Mouse (Mus musculus) liver, postnatal 0 days (tissue): ENCODE data around the gene Tas2r143. TPM values are rescaled to one million over a fixed set of nuclear protein-coding genes. Genes with fewer than 3 reads are reported as not detected.
A peak's percentile ranks its signal among the peaks of the same experiment; 100 is the strongest.

Experiments used
- ATAC-seq: fragments of 200-750 bp; cut with Nextera tagmentation; 2 replicates; pipeline ENCODE4 v1.8.0; 2017; ENCODE audit warnings: mild to moderate bottlenecking, moderate library complexity
- DNase-seq: peaks from one replicate; pipeline ENCODE4 v3.0.0-alpha.2; 2016
- H3K27ac ChIP-seq: fragments of 300-500 bp; sonication (generic); 2 replicates; pipeline ENCODE4 v1.5.1; 2014; ENCODE audit warnings: antibody characterized with exemption, moderate library complexity, mild to moderate bottlenecking, low read depth
- H3K27me3 ChIP-seq: fragments of 300-500 bp; sonication (generic); 2 replicates; pipeline ENCODE4 v1.6.1; 2014; ENCODE audit warnings: low read length, control low read depth, mixed read lengths; ENCODE audit not compliant: insufficient read depth
- H3K36me3 ChIP-seq: fragments of 300-500 bp; sonication (generic); replicated peaks from 2 replicates; pipeline ENCODE4 v1.6.1; 2014; ENCODE audit warnings: mild to moderate bottlenecking, control low read depth, low read length, moderate library complexity, mixed read lengths; ENCODE audit not compliant: insufficient read depth
- H3K4me1 ChIP-seq: fragments of 300-500 bp; sonication (generic); 2 replicates; pipeline ENCODE4 v1.6.1; 2014; ENCODE audit warnings: antibody characterized with exemption, mild to moderate bottlenecking, control low read depth; ENCODE audit not compliant: insufficient read depth
- H3K4me2 ChIP-seq: fragments of 300-500 bp; sonication (generic); 2 replicates; pipeline ENCODE4 v1.6.1; 2014; ENCODE audit warnings: low read depth, mild to moderate bottlenecking, low read length, moderate library complexity, mixed read lengths
- H3K4me3 ChIP-seq: fragments of 300-500 bp; sonication (generic); 2 replicates; pipeline ENCODE4 v1.5.1; 2014; ENCODE audit warnings: low read depth, low read length
- H3K9ac ChIP-seq: fragments of 300-500 bp; sonication (generic); replicated peaks from 2 replicates; pipeline ENCODE4 v1.6.1; 2014; ENCODE audit warnings: mild to moderate bottlenecking, moderate library complexity
- H3K9me3 ChIP-seq: fragments of 300-500 bp; sonication (generic); 2 replicates; pipeline ENCODE4 v1.6.1; 2016; ENCODE audit warnings: mild to moderate bottlenecking, control low read depth, low read length, mixed read lengths
- CTCF ChIP-seq: sonication (generic); IDR thresholded peaks from 2 replicates; pipeline ENCODE4 v1.5.1; 2016; ENCODE audit warnings: antibody characterized with exemption, low read depth
- EP300 ChIP-seq: IDR thresholded peaks from 2 replicates; pipeline ENCODE4 v1.6.1; 2016; ENCODE audit warnings: antibody characterized with exemption, low read depth, mild to moderate bottlenecking
- WGBS: fragments of 180-500 bp; shearing (Covaris S2); extraction: QIAGEN DNeasy Blood & Tissue Kit; methylation state at CpG from one replicate; pipeline ENCODE4 v1.1.7; 2014; ENCODE audit not compliant: insufficient replicate concordance; 5-methylcytosine and 5-hydroxymethylcytosine counted together
- polyA plus RNA-seq: library from polyadenylated mRNA; unstranded; fragments of >200 nt; fragmentation: Nextera tagmentation; extraction: Ambion mirVana; gene quantifications from 2 replicates; pipeline ENCODE4 v1.2.1, GENCODE M21; 2015

Gene Tas2r143
- polyA plus RNA-seq, 1 experiment from 2014 or later = not detected

GRCm38 (mm10) chr6:42354076-42355019, 45.7 kb upstream of the Tas2r143 start:
- H3K9me3 ChIP-seq = no peaks in the 10 kb centered on the region
- no peak overlapping the region; the same call in none of the 2 replicates for H3K9ac ChIP-seq
- WGBS = 22% methylated on average over 11 of the region's 11 CpGs
- ATAC-seq (no peak), DNase-seq (peak; percentile 42)
- peaks cover 47% of the 10 kb centered on the region for H3K36me3 ChIP-seq
- TF ChIP-seq EP300 (no peak), CTCF (no peak)
- H3K4me3 ChIP-seq = peak overlapping the region; percentile 87
- H3K4me1 ChIP-seq = peaks cover 30% of the 10 kb centered on the region
- H3K27me3 ChIP-seq = no peaks in the 10 kb centered on the region
- H3K4me2 ChIP-seq = peak overlapping the region; percentile 89
- peak overlapping the region; percentile 66 for H3K27ac ChIP-seq

- ATAC-seq (no peak), DNase-seq (no peak)
- Histone ChIP-seq H3K9ac (no peak overlapping the region), H3K27me3 (no peaks in the 10 kb centered on the region), H3K4me1 (peaks cover 30% of the 10 kb centered on the region), H3K9me3 (no peaks in the 10 kb centered on the region), H3K27ac (no peak overlapping the region), H3K36me3 (peaks cover 56% of the 10 kb centered on the region), H3K4me2 (no peak overlapping the region), H3K4me3 (no peak overlapping the region)
- 88% methylated on average over 6 of the region's 6 CpGs for WGBS
- TF ChIP-seq CTCF (no peak), EP300 (no peak)
Observed at GRCm38 (mm10) chr6:42355366-42355765, 44.7 kb upstream of the Tas2r143 start.

DNA sequence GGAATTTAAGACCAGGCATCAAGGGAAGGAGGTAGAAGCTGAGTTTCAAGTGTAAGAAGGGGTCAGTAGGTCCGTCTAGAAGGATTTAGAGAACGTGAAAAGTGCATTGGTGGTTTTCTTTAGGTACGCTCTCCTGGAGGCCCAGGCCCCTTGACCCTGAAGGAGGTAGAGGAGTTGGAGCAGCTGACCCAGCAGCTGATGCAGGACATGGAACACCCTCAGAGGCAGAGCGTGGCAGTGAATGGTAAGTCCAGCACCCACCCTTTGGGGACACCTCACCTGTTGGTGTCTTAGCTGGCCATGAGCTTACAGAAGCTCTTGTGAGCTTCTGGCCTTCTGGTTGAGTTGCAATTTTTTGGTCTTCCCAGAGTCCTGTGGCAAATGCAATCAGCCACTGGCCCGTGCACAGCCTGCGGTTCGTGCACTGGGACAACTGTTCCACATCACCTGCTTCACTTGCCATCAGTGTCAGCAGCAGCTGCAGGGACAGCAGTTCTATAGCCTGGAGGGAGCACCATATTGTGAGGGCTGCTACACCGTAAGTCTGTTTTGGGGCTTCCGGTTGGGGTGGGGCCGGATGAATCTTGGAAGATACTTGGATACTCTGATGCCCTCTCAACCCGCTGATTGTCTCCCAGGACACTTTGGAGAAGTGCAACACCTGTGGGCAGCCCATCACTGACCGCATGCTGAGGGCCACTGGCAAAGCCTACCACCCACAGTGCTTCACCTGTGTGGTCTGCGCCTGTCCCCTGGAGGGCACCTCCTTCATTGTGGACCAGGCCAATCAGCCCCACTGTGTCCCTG, 44.0 kb upstream of the Tas2r143 start:
- Histone ChIP-seq H3K9me3 (no peaks in the 10 kb centered on the region), H3K27me3 (no peaks in the 10 kb centered on the region), H3K4me3 (no peak overlapping the region), H3K4me1 (peaks cover 28% of the 10 kb centered on the region), H3K9ac (no peak overlapping the region), H3K4me2 (no peak overlapping the region), H3K36me3 (peaks cover 61% of the 10 kb centered on the region), H3K27ac (no peak overlapping the region)
- WGBS = 85% methylated on average over 13 of the region's 13 CpGs
- DNase-seq (no peak), ATAC-seq (no peak)
- TF ChIP-seq EP300 (no peak), CTCF (no peak)

- Histone ChIP-seq H3K9ac (no peak overlapping the region), H3K27ac (no peak overlapping the region), H3K36me3 (peaks cover 69% of the 10 kb centered on the region), H3K4me2 (no peak overlapping the region), H3K27me3 (no peaks in the 10 kb centered on the region), H3K9me3 (no peaks in the 10 kb centered on the region), H3K4me1 (peaks cover 19% of the 10 kb centered on the region), H3K4me3 (no peak overlapping the region)
- WGBS = 81% methylated on average over 5 of the region's 5 CpGs
- TF ChIP-seq CTCF (no peak), EP300 (no peak)
- no peak for ATAC-seq
- DNase-seq = no peak
Observed at GRCm38 (mm10) chr6:42356913-42357312, 43.1 kb upstream of the Tas2r143 start.

GRCm38 (mm10) chr6:42357901-42358300, 42.1 kb upstream of the Tas2r143 start:
- Histone ChIP-seq H3K36me3 (peaks cover 67% of the 10 kb centered on the region), H3K9ac (no peak overlapping the region), H3K4me3 (no peak overlapping the region), H3K27ac (no peak overlapping the region), H3K4me1 (peaks cover 14% of the 10 kb centered on the region), H3K4me2 (no peak overlapping the region), H3K27me3 (no peaks in the 10 kb centered on the region), H3K9me3 (no peaks in the 10 kb centered on the region)
- no peak for ATAC-seq
- no peak for DNase-seq
- no peak for TF ChIP-seq CTCF
- 85% methylated on average over 6 of the region's 6 CpGs for WGBS

GRCm38 (mm10) chr6:42358901-42359300, 41.1 kb upstream of the Tas2r143 start:
- DNase-seq = no peak
- Histone ChIP-seq H3K4me2 (no peak overlapping the region), H3K27ac (no peak overlapping the region), H3K4me1 (peaks cover 5% of the 10 kb centered on the region), H3K36me3 (peaks cover 61% of the 10 kb centered on the region), H3K27me3 (no peaks in the 10 kb centered on the region), H3K4me3 (no peak overlapping the region), H3K9ac (no peak overlapping the region), H3K9me3 (no peaks in the 10 kb centered on the region)
- TF ChIP-seq EP300 = no peak
- TF ChIP-seq CTCF = no peak
- no peak for ATAC-seq
- 81% methylated on average over 12 of the region's 12 CpGs for WGBS
